Mouse (Mus musculus): ENCODE results near the gene Trim15.

Trim15 gene

GRCm38 (mm10) chr17:36826002-36826401, 41.0 kb downstream of the Trim15 start:
- DNase-seq (ENCODE audit: low spot score), result peak; percentile 73

GRCm38 (mm10) chr17:36825525-36825924, 41.5 kb downstream of the Trim15 start:
- peak; percentile 12 for DNase-seq (ENCODE audit: low spot score)

- DNase-seq (ENCODE audit: low spot score), result peak; percentile 71
Observed at GRCm38 (mm10) chr17:36824005-36824404, 43.0 kb downstream of the Trim15 start.

GRCm38 (mm10) chr17:36811871-36812270, 55.1 kb downstream of the Trim15 start, which contains the start of gene H2-M10.6:
Gene H2-M10.6 (plus strand): TSS chr17:36812171.
- no peak for DNase-seq (ENCODE audit: low spot score)

All from embryo, embryonic 10.5 days (tissue).